Mouse (Mus musculus) kidney, embryonic 16.5 days (tissue): ENCODE data around the gene Mitd1. TPM values are rescaled to one million over a fixed set of nuclear protein-coding genes. Genes with fewer than 3 reads are reported as not detected.
A peak's percentile ranks its signal among the peaks of the same experiment; 100 is the strongest.

Experiments used
- ATAC-seq: fragments of 200-750 bp; cut with Nextera tagmentation; 2 replicates; pipeline ENCODE4 v1.8.0; 2017; ENCODE audit warnings: moderate TSS enrichment; ENCODE audit not compliant: low FRiP score, low TSS enrichment
- H3K27ac ChIP-seq: fragments of 300-500 bp; sonication (generic); 2 replicates; pipeline ENCODE4 v1.5.1; 2014; ENCODE audit warnings: low read length
- H3K27me3 ChIP-seq: fragments of 300-500 bp; sonication (generic); 2 replicates; pipeline ENCODE4 v1.6.1; 2014; ENCODE audit warnings: low read length, control low read depth, mixed read lengths; ENCODE audit not compliant: insufficient read depth
- H3K36me3 ChIP-seq: fragments of 300-500 bp; sonication (generic); 2 replicates; pipeline ENCODE4 v1.6.1; 2014; ENCODE audit warnings: low read length, control low read depth, mixed read lengths; ENCODE audit not compliant: insufficient read depth
- H3K4me1 ChIP-seq: fragments of 300-500 bp; sonication (generic); 2 replicates; pipeline ENCODE4 v1.6.1; 2014; ENCODE audit warnings: low read length, control low read depth, mixed read lengths; ENCODE audit not compliant: insufficient read depth
- H3K4me2 ChIP-seq: fragments of 300-500 bp; sonication (generic); replicated peaks from 2 replicates; pipeline ENCODE4 v1.6.1; 2014; ENCODE audit warnings: low read depth, low read length
- H3K4me3 ChIP-seq: fragments of 300-500 bp; sonication (generic); 2 replicates; pipeline ENCODE4 v1.5.1; 2014; ENCODE audit warnings: mild to moderate bottlenecking, low read length
- H3K9ac ChIP-seq: fragments of 300-500 bp; sonication (generic); replicated peaks from 2 replicates; pipeline ENCODE4 v1.6.1; 2014; ENCODE audit warnings: low read length
- H3K9me3 ChIP-seq: fragments of 300-500 bp; sonication (generic); 2 replicates; pipeline ENCODE4 v1.6.1; 2016; ENCODE audit warnings: low read length, control low read depth
- WGBS: fragments of 180-500 bp; shearing (Covaris S2); extraction: QIAGEN DNeasy Blood & Tissue Kit; methylation state at CpG from one replicate; pipeline ENCODE4 v1.1.7; 2014; 5-methylcytosine and 5-hydroxymethylcytosine counted together
- polyA plus RNA-seq: library from polyadenylated mRNA; unstranded; fragments of >200 nt; fragmentation: Nextera tagmentation; extraction: Ambion mirVana; gene quantifications from 2 replicates; pipeline ENCODE4 v1.2.1, GENCODE M21; 2015

The Mitd1 gene
- polyA plus RNA-seq, 1 experiment from 2014 or later: 23.9 TPM

GRCm38 (mm10) chr1:37899816-37900215 lies 9.6 kb upstream of the Mitd1 start:
- ATAC-seq: no peak
- Histone ChIP-seq H3K27ac (no peak overlapping the region), H3K4me3 (no peak overlapping the region), H3K4me1 (no peaks in the 10 kb centered on the region), H3K36me3 (peaks cover 34% of the 10 kb centered on the region), H3K9ac (no peak overlapping the region), H3K9me3 (no peaks in the 10 kb centered on the region), H3K4me2 (no peak overlapping the region), H3K27me3 (no peaks in the 10 kb centered on the region)
- WGBS: 63% methylated on average over 4 of the region's 4 CpGs

DNA sequence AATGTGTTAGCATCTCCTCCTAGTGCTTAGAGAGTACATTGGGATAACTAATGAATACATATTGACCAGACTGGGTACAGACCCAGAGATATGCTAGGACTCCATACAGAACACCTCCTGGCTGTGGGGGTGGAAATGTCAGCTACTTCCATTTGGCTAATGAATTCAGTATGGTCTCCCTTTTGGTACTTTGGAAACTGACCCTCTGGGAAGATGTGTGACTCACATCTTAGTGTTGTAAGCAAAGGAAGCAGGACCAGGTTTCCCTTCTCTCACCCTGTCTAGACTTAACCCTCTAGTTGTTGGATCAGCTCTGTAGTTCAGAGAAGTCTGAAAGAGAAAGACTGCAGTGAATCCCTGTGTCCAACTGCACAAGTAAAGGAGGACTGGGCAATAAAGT lies 4.4 kb upstream of the Mitd1 start:
- Histone ChIP-seq H3K9ac (no peak overlapping the region), H3K27ac (no peak overlapping the region), H3K4me3 (no peak overlapping the region), H3K27me3 (no peaks in the 10 kb centered on the region), H3K4me2 (no peak overlapping the region), H3K36me3 (peaks cover 42% of the 10 kb centered on the region), H3K9me3 (no peaks in the 10 kb centered on the region), H3K4me1 (peaks cover 4% of the 10 kb centered on the region)
- no peak for ATAC-seq

GRCm38 (mm10) chr1:37891400-37891799 lies 1.2 kb upstream of the Mitd1 start:
- no peak for ATAC-seq
- peaks cover 11% of the 10 kb centered on the region for H3K4me1 ChIP-seq
- H3K9ac ChIP-seq: no peak overlapping the region
- H3K4me3 ChIP-seq: peak overlapping the region; percentile 85
- peaks cover 22% of the 10 kb centered on the region for H3K36me3 ChIP-seq
- 55% methylated on average over 3 of the region's 3 CpGs for WGBS
- H3K27ac ChIP-seq: no peak overlapping the region
- H3K4me2 ChIP-seq: peak overlapping the region; percentile 63
- no peaks in the 10 kb centered on the region for H3K27me3 ChIP-seq
- no peaks in the 10 kb centered on the region for H3K9me3 ChIP-seq

DNA sequence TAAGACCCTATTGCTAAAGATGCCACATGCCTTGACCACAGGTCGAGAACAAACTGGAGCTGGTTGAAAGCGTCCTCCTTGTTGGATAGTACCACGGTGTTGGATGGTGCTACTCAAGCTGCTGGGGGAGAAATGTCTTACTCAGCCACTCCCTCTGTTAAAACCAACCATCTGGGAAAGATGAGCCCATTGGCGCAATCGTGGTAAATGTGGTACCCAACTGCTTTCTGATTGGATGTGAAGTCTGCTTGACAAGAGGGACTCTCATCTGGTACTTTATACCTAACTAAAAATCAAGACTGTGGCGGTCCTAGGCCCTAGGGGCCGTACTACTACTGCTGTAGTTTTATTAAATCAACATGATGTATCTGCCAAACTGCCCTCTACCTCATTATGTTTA lies 1.0 kb downstream of the Mitd1 start:
- Histone ChIP-seq H3K27me3 (no peaks in the 10 kb centered on the region), H3K4me2 (peak overlapping the region; percentile 63), H3K9me3 (no peaks in the 10 kb centered on the region), H3K4me3 (peak overlapping the region; percentile 85), H3K9ac (peak overlapping the region; percentile 80), H3K27ac (no peak overlapping the region), H3K4me1 (peaks cover 11% of the 10 kb centered on the region), H3K36me3 (peaks cover 9% of the 10 kb centered on the region; the same call in 1 of the 2 replicates)
- ATAC-seq: no peak
- 87% methylated on average over 7 of the region's 7 CpGs for WGBS

DNA sequence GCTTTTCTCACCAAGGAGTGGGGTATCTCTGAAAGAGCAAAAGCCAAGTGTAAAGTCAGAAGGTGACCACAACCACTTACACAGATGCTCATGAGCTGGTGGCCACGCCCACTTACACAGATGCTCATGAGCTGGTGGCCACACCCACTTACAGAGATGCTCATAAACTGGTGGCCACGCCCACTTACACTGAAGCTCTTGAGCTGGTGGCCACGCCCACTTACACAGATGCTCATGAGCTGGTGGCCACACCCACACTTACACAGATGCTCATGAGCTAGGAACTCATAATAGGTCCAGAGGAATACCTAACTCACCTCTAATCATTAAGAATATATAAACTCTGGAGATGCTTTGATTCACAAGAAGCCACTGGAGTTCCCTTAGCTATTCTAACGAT lies 5.8 kb downstream of the Mitd1 start:
- H3K27ac ChIP-seq: no peak overlapping the region
- H3K9ac ChIP-seq: no peak overlapping the region
- H3K4me2 ChIP-seq: no peak overlapping the region
- ATAC-seq: no peak
- peaks cover 5% of the 10 kb centered on the region for H3K4me1 ChIP-seq
- WGBS: 81% methylated on average over 4 of the region's 4 CpGs
- H3K9me3 ChIP-seq: no peaks in the 10 kb centered on the region
- H3K36me3 ChIP-seq: peaks cover 23% of the 10 kb centered on the region; the same call in 1 of the 2 replicates
- H3K4me3 ChIP-seq: no peak overlapping the region
- no peaks in the 10 kb centered on the region for H3K27me3 ChIP-seq

DNA sequence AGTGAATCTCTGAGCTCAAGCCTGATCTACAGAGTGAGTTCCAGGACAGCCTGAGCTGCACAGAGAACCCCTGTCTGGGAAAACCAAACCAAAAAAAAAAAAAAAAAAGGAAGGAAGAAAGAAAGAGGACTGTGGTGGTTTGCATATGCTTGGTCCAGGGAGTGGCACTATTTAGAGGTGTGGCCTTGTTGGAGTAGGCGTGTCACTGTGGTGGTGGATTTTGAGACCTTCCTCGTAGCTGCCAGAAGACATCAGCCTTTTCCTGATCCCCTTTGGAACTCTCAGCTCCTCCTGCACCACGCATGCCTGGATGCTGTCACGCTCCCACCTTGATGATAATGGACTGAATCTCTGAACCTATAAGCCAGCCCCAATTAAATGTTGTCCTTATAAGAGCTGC lies 6.8 kb downstream of the Mitd1 start:
- no peak overlapping the region for H3K4me2 ChIP-seq
- no peak overlapping the region for H3K9ac ChIP-seq
- no peak for ATAC-seq
- no peak overlapping the region for H3K27ac ChIP-seq
- peaks cover 31% of the 10 kb centered on the region for H3K36me3 ChIP-seq
- H3K9me3 ChIP-seq: no peaks in the 10 kb centered on the region
- H3K27me3 ChIP-seq: no peaks in the 10 kb centered on the region
- WGBS: 90% methylated on average over 4 of the region's 4 CpGs
- no peak overlapping the region for H3K4me3 ChIP-seq
- no peaks in the 10 kb centered on the region for H3K4me1 ChIP-seq

GRCm38 (mm10) chr1:37877736-37878460 lies 12.3 kb downstream of the Mitd1 start:
- WGBS: 94% methylated on average over 13 of the region's 13 CpGs
- Histone ChIP-seq H3K4me2 (no peak overlapping the region), H3K4me1 (no peaks in the 10 kb centered on the region), H3K4me3 (no peak overlapping the region), H3K27ac (no peak overlapping the region), H3K9me3 (peaks cover 11% of the 10 kb centered on the region; the same call in 1 of the 2 replicates), H3K9ac (no peak overlapping the region), H3K36me3 (peaks cover 53% of the 10 kb centered on the region), H3K27me3 (no peaks in the 10 kb centered on the region)
- no peak for ATAC-seq

GRCm38 (mm10) chr1:37873157-37873556 lies 17.1 kb downstream of the Mitd1 start:
- Histone ChIP-seq H3K9me3 (peaks cover 11% of the 10 kb centered on the region; the same call in 1 of the 2 replicates), H3K27ac (no peak overlapping the region), H3K4me2 (peak overlapping the region; percentile 52), H3K27me3 (no peaks in the 10 kb centered on the region), H3K4me1 (peaks cover 5% of the 10 kb centered on the region; the same call in 1 of the 2 replicates), H3K4me3 (no peak overlapping the region; the same call in 1 of the 2 replicates), H3K9ac (no peak overlapping the region), H3K36me3 (peaks cover 34% of the 10 kb centered on the region)
- WGBS: 84% methylated on average over 4 of the region's 4 CpGs
- ATAC-seq: no peak

- peaks cover 5% of the 10 kb centered on the region; the same call in 1 of the 2 replicates for H3K4me1 ChIP-seq
- H3K9me3 ChIP-seq: peaks cover 11% of the 10 kb centered on the region; the same call in 1 of the 2 replicates
- peak overlapping the region; percentile 67 for H3K4me3 ChIP-seq
- ATAC-seq: peak; percentile 87
- peak overlapping the region; percentile 86 for H3K27ac ChIP-seq
- WGBS: 6% methylated on average over 33 of the region's 33 CpGs
- H3K36me3 ChIP-seq: peaks cover 26% of the 10 kb centered on the region
- no peaks in the 10 kb centered on the region for H3K27me3 ChIP-seq
- H3K9ac ChIP-seq: peak overlapping the region; percentile 71
- H3K4me2 ChIP-seq: peak overlapping the region; percentile 52
These were observed 17.8 kb downstream of the Mitd1 start for GRCm38 (mm10) chr1:37872131-37873067.
